Mouse (Mus musculus): ENCODE measurements around the gene Gpr143. TPM values are rescaled to one million over a fixed set of nuclear protein-coding genes. Genes with fewer than 3 reads are reported as not detected.
"Not testable (repeated sequence)": the region's sequence is repeated elsewhere in the genome, so short reads cannot be mapped to it uniquely, and the experiment has no call there.

Gene Gpr143
- polyA plus RNA-seq, 1 experiment from 2014 or later = 0.19 TPM

DNA sequence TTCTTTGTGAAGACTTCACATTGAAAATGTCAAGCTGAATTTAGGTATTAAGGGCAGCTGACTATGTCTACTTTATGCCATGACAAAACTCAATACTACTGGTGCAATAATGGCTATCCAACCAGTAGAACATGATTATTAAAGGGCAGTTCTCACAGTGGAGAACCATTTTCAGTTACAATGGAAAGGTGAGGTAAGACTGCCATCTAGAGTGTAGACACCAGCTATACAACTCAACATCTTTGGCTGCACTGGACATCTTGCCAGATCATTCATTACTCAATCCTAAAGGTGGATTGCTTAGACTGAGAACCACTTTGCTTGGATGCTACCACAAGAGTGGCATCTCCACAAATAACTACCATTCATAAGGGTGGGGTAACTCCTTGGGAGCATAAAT lies 37.3 kb downstream of the Gpr143 start:
- Histone ChIP-seq H3K4me1 (ENCODE audit: control insufficient read depth, insufficient read depth, low read length) (no peaks in the 10 kb centered on the region), H3K9ac (ENCODE audit: low read depth, low read length) (no peak overlapping the region), H3K36me3 (ENCODE audit: control insufficient read depth, insufficient read depth, low read length) (no peaks in the 10 kb centered on the region), H3K9me3 (replicated peaks; ENCODE audit: control insufficient read depth, low read length) (no peaks in the 10 kb centered on the region), H3K27ac (ENCODE audit: low read depth, low read length) (no peak overlapping the region), H3K4me3 (ENCODE audit: low read depth, low read length) (no peak overlapping the region), H3K4me2 (no peak overlapping the region), H3K27me3 (ENCODE audit: control insufficient read depth, insufficient read depth, low read length) (no peaks in the 10 kb centered on the region)
- ATAC-seq (replicated peaks; ENCODE audit: insufficient number of reproducible peaks, low FRiP score, low TSS enrichment) = no peak

DNA sequence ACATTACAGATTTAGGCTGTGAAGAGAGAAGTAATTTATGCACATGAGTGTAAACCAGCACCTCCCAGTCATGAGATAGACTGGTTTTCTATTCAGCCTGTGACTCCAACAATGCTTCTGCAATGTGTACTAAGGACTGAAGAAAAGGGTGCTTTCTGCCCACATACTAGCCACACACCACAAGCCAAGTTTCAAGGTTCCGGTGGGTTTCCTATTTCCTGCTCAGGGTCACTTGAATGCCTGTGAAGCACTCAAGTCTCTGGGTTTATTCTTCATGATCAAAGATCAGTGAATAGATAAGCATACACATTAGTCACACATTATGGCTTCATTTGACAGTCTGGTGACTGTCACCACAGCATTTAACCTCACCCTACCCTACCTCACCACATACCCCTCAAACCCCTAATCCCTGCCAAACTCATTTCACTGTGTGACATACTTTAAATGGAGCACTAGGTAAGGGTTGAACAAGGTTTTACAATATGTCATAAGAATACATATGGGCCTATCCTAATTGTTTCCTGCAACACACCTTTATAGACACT lies 49.4 kb downstream of the Gpr143 start:
- not testable (repeated sequence) for H3K9ac ChIP-seq (ENCODE audit: low read depth, low read length); H3K9me3 ChIP-seq (replicated peaks; ENCODE audit: control insufficient read depth, low read length); H3K27me3 ChIP-seq (ENCODE audit: control insufficient read depth, insufficient read depth, low read length); H3K4me3 ChIP-seq (ENCODE audit: low read depth, low read length); H3K36me3 ChIP-seq (ENCODE audit: control insufficient read depth, insufficient read depth, low read length); H3K27ac ChIP-seq (ENCODE audit: low read depth, low read length); ATAC-seq (replicated peaks; ENCODE audit: insufficient number of reproducible peaks, low FRiP score, low TSS enrichment); H3K4me2 ChIP-seq; H3K4me1 ChIP-seq (ENCODE audit: control insufficient read depth, insufficient read depth, low read length)
- no CpG with 5 or more reads among the region's 1 CpGs for WGBS (ENCODE audit: insufficient replicate concordance)

DNA sequence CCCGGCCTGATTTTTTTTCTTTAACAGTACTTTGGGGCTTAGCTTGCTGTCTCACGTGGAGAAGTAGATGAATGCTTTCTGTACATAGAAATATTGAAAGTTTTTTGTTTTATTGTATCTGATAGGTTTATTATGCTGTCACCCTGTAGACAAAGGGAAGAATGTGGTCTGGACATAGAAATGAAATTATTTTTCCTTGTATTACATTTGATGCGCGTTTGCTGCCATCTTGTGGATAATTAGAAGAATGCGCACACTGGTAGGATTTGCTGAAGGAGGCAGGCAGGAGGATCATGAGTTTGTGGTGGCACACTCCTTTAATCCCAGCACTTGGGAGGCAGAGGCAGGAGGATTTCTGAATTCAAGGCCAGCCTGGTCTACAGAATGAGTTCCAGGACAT lies 53.2 kb downstream of the Gpr143 start:
- not testable (repeated sequence) for H3K4me3 ChIP-seq (ENCODE audit: low read depth, low read length); H3K9me3 ChIP-seq (replicated peaks; ENCODE audit: control insufficient read depth, low read length); H3K27me3 ChIP-seq (ENCODE audit: control insufficient read depth, insufficient read depth, low read length); H3K9ac ChIP-seq (ENCODE audit: low read depth, low read length); H3K27ac ChIP-seq (ENCODE audit: low read depth, low read length); H3K4me1 ChIP-seq (ENCODE audit: control insufficient read depth, insufficient read depth, low read length); H3K4me2 ChIP-seq; H3K36me3 ChIP-seq (ENCODE audit: control insufficient read depth, insufficient read depth, low read length); ATAC-seq (replicated peaks; ENCODE audit: insufficient number of reproducible peaks, low FRiP score, low TSS enrichment)
- 27% methylated on average over 5 of the region's 5 CpGs for WGBS (ENCODE audit: insufficient replicate concordance)

DNA sequence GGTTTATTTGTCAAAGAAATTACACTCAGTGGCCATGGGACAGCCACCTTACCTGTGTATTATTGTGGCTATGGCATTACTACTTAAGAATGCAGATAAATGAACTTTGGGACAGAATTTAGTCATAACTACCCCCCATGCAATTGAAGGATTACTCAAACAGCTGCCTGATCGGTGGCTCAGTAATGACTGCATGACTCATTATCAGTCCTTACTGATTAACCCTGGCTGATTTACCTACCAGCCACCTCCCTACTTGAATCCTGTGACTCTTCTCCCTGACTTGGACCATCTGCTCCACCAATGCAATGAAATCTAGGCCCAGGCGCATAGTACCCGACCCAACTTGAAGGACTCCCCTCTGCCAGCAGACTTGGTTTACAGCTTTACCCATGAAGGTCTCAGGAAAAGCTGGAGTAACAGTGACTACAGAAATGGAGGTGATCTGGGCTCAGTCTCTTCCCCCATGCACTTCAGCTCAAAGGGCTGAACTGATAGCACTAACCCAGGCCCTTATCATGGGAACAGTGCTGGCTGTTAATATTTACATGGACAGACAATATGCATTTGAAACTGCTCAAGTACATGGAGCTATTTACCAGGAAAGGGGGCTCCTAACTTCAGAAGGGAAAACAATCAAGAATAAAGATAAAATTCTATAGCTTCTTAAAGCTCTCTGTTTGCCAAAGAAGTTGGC lies 73.5 kb downstream of the Gpr143 start:
- no peaks in the 10 kb centered on the region for H3K36me3 ChIP-seq (ENCODE audit: control insufficient read depth, insufficient read depth, low read length)
- H3K4me2 ChIP-seq = no peak overlapping the region
- 86% methylated on average over 3 of the region's 3 CpGs for WGBS (ENCODE audit: insufficient replicate concordance)
- no peak overlapping the region for H3K9ac ChIP-seq (ENCODE audit: low read depth, low read length)
- no peaks in the 10 kb centered on the region for H3K27me3 ChIP-seq (ENCODE audit: control insufficient read depth, insufficient read depth, low read length)
- no peak overlapping the region for H3K4me3 ChIP-seq (ENCODE audit: low read depth, low read length)
- no peak for ATAC-seq (replicated peaks; ENCODE audit: insufficient number of reproducible peaks, low FRiP score, low TSS enrichment)
- H3K27ac ChIP-seq (ENCODE audit: low read depth, low read length) = no peak overlapping the region
- peaks cover 4% of the 10 kb centered on the region; the same call in 1 of the 2 replicates for H3K9me3 ChIP-seq (replicated peaks; ENCODE audit: control insufficient read depth, low read length)
- no peaks in the 10 kb centered on the region for H3K4me1 ChIP-seq (ENCODE audit: control insufficient read depth, insufficient read depth, low read length)

Other genes starting within 250 kb of the Gpr143 start
- gene Cldn34a, start 218.6 kb upstream of the Gpr143 start, polyA plus RNA-seq (2014; fragmentation: Nextera tagmentation; extraction: Ambion mirVana) = not detected in 2 replicates
- gene Shroom2, start 12.5 kb upstream of the Gpr143 start, polyA plus RNA-seq (2014; fragmentation: Nextera tagmentation; extraction: Ambion mirVana) = 5.8 and 7.3 TPM in 2 replicates
- gene Usp51, start 224.5 kb downstream of the Gpr143 start, polyA plus RNA-seq (2014; fragmentation: Nextera tagmentation; extraction: Ambion mirVana) = 1.0 and 1.9 TPM in 2 replicates